Mouse (Mus musculus): Measurements from ENCODE around the gene Snta1. TPM values are rescaled to one million over a fixed set of nuclear protein-coding genes. Genes with fewer than 3 reads are reported as not detected.

Snta1 gene
- polyA plus RNA-seq, 1 experiment from 2014 or later, result 2.6 TPM

- Histone ChIP-seq H3K27ac (ENCODE audit: low read depth, low read length) (no peak overlapping the region), H3K9ac (ENCODE audit: low read length) (no peak overlapping the region), H3K4me3 (ENCODE audit: low read depth, low read length) (no peak overlapping the region), H3K4me2 (ENCODE audit: low read length) (no peak overlapping the region), H3K4me1 (ENCODE audit: control insufficient read depth, insufficient read depth, low read length) (peaks cover 4% of the 10 kb centered on the region), H3K27me3 (replicated peaks; ENCODE audit: control insufficient read depth, insufficient read depth, low read length) (no peaks in the 10 kb centered on the region), H3K9me3 (replicated peaks; ENCODE audit: control insufficient read depth, low read length) (no peaks in the 10 kb centered on the region), H3K36me3 (ENCODE audit: control insufficient read depth, insufficient read depth, low read length) (no peaks in the 10 kb centered on the region)
- ATAC-seq (peak; percentile 16; the same call in 1 of the 2 replicates), DNase-seq (ENCODE audit: low spot score) (peak; percentile 85)
- WGBS, result 2% methylated on average over 3 of the region's 3 CpGs
These were observed 9.2 kb upstream of the Snta1 start for GRCm38 (mm10) chr2:154417107-154417506.

- 64% methylated on average over 7 of the region's 7 CpGs for WGBS
- Histone ChIP-seq H3K27me3 (replicated peaks; ENCODE audit: control insufficient read depth, insufficient read depth, low read length) (no peaks in the 10 kb centered on the region; the same call in 1 of the 2 replicates), H3K4me2 (ENCODE audit: low read length) (no peak overlapping the region), H3K27ac (ENCODE audit: low read depth, low read length) (no peak overlapping the region), H3K9ac (ENCODE audit: low read length) (no peak overlapping the region), H3K9me3 (replicated peaks; ENCODE audit: control insufficient read depth, low read length) (no peaks in the 10 kb centered on the region), H3K4me1 (ENCODE audit: control insufficient read depth, insufficient read depth, low read length) (no peaks in the 10 kb centered on the region), H3K36me3 (ENCODE audit: control insufficient read depth, insufficient read depth, low read length) (no peaks in the 10 kb centered on the region), H3K4me3 (ENCODE audit: low read depth, low read length) (no peak overlapping the region)
- no peak for ATAC-seq
- peak; percentile 86 for DNase-seq (ENCODE audit: low spot score)
These were observed 4.2 kb upstream of the Snta1 start for GRCm38 (mm10) chr2:154412018-154412666.

GRCm38 (mm10) chr2:154410355-154410754 is 2.5 kb upstream of the Snta1 start:
- Histone ChIP-seq H3K4me1 (ENCODE audit: control insufficient read depth, insufficient read depth, low read length) (no peaks in the 10 kb centered on the region), H3K27me3 (replicated peaks; ENCODE audit: control insufficient read depth, insufficient read depth, low read length) (no peaks in the 10 kb centered on the region; the same call in 1 of the 2 replicates), H3K9ac (ENCODE audit: low read length) (no peak overlapping the region), H3K4me2 (ENCODE audit: low read length) (no peak overlapping the region), H3K4me3 (ENCODE audit: low read depth, low read length) (no peak overlapping the region), H3K36me3 (ENCODE audit: control insufficient read depth, insufficient read depth, low read length) (no peaks in the 10 kb centered on the region), H3K9me3 (replicated peaks; ENCODE audit: control insufficient read depth, low read length) (no peaks in the 10 kb centered on the region), H3K27ac (ENCODE audit: low read depth, low read length) (no peak overlapping the region)
- 55% methylated on average over 2 of the region's 2 CpGs for WGBS
- ATAC-seq (no peak), DNase-seq (ENCODE audit: low spot score) (peak; percentile 62)

- Histone ChIP-seq H3K9me3 (replicated peaks; ENCODE audit: control insufficient read depth, low read length) (no peaks in the 10 kb centered on the region), H3K27me3 (replicated peaks; ENCODE audit: control insufficient read depth, insufficient read depth, low read length) (no peaks in the 10 kb centered on the region; the same call in 1 of the 2 replicates), H3K9ac (ENCODE audit: low read length) (peak overlapping the region; percentile 72), H3K4me3 (ENCODE audit: low read depth, low read length) (peak overlapping the region; percentile 66), H3K4me1 (ENCODE audit: control insufficient read depth, insufficient read depth, low read length) (no peaks in the 10 kb centered on the region), H3K4me2 (ENCODE audit: low read length) (peak overlapping the region; percentile 73), H3K36me3 (ENCODE audit: control insufficient read depth, insufficient read depth, low read length) (no peaks in the 10 kb centered on the region), H3K27ac (ENCODE audit: low read depth, low read length) (no peak overlapping the region)
- DNase-seq (ENCODE audit: low spot score) (no peak), ATAC-seq (no peak)
- WGBS, result 29% methylated on average over 11 of the region's 11 CpGs
These were observed 746 bp downstream of the Snta1 start for GRCm38 (mm10) chr2:154407063-154407642.

GRCm38 (mm10) chr2:154405447-154405994 is 2.4 kb downstream of the Snta1 start:
- Histone ChIP-seq H3K27ac (ENCODE audit: low read depth, low read length) (no peak overlapping the region), H3K9ac (ENCODE audit: low read length) (no peak overlapping the region), H3K9me3 (replicated peaks; ENCODE audit: control insufficient read depth, low read length) (no peaks in the 10 kb centered on the region), H3K4me2 (ENCODE audit: low read length) (no peak overlapping the region), H3K36me3 (ENCODE audit: control insufficient read depth, insufficient read depth, low read length) (no peaks in the 10 kb centered on the region), H3K27me3 (replicated peaks; ENCODE audit: control insufficient read depth, insufficient read depth, low read length) (no peaks in the 10 kb centered on the region; the same call in 1 of the 2 replicates), H3K4me1 (ENCODE audit: control insufficient read depth, insufficient read depth, low read length) (no peaks in the 10 kb centered on the region), H3K4me3 (ENCODE audit: low read depth, low read length) (no peak overlapping the region)
- ATAC-seq (no peak), DNase-seq (ENCODE audit: low spot score) (no peak)
- WGBS, result 51% methylated on average over 5 of the region's 5 CpGs

- ATAC-seq, result peak; percentile 35; the same call in 1 of the 2 replicates
- no peak overlapping the region for H3K4me3 ChIP-seq (ENCODE audit: low read depth, low read length)
- no peaks in the 10 kb centered on the region for H3K9me3 ChIP-seq (replicated peaks; ENCODE audit: control insufficient read depth, low read length)
- H3K4me2 ChIP-seq (ENCODE audit: low read length), result no peak overlapping the region
- H3K36me3 ChIP-seq (ENCODE audit: control insufficient read depth, insufficient read depth, low read length), result no peaks in the 10 kb centered on the region
- DNase-seq (ENCODE audit: low spot score), result peak; percentile 82
- no peaks in the 10 kb centered on the region for H3K27me3 ChIP-seq (replicated peaks; ENCODE audit: control insufficient read depth, insufficient read depth, low read length)
- 14% methylated on average over 7 of the region's 7 CpGs for WGBS
- no peak overlapping the region for H3K27ac ChIP-seq (ENCODE audit: low read depth, low read length)
- no peaks in the 10 kb centered on the region for H3K4me1 ChIP-seq (ENCODE audit: control insufficient read depth, insufficient read depth, low read length)
- H3K9ac ChIP-seq (ENCODE audit: low read length), result no peak overlapping the region
These were observed 5.1 kb downstream of the Snta1 start for GRCm38 (mm10) chr2:154402811-154403210.

- ATAC-seq, result no peak
- WGBS, result 46% methylated on average over 1 of the region's 1 CpGs
These were observed 5.9 kb downstream of the Snta1 start for GRCm38 (mm10) chr2:154401976-154402375.

GRCm38 (mm10) chr2:154399325-154399724 is 8.6 kb downstream of the Snta1 start:
- no peaks in the 10 kb centered on the region for H3K36me3 ChIP-seq (ENCODE audit: control insufficient read depth, insufficient read depth, low read length)
- DNase-seq (ENCODE audit: low spot score) (peak; percentile 67), ATAC-seq (no peak)
- no peaks in the 10 kb centered on the region for H3K4me1 ChIP-seq (ENCODE audit: control insufficient read depth, insufficient read depth, low read length)
- H3K9ac ChIP-seq (ENCODE audit: low read length), result no peak overlapping the region
- H3K27ac ChIP-seq (ENCODE audit: low read depth, low read length), result no peak overlapping the region; the same call in 1 of the 2 replicates
- 52% methylated on average over 2 of the region's 2 CpGs for WGBS
- no peaks in the 10 kb centered on the region for H3K9me3 ChIP-seq (replicated peaks; ENCODE audit: control insufficient read depth, low read length)
- no peaks in the 10 kb centered on the region for H3K27me3 ChIP-seq (replicated peaks; ENCODE audit: control insufficient read depth, insufficient read depth, low read length)
- H3K4me3 ChIP-seq (ENCODE audit: low read depth, low read length), result no peak overlapping the region
- H3K4me2 ChIP-seq (ENCODE audit: low read length), result no peak overlapping the region

More at GRCm38 (mm10) chr2:154401976-154402375, 5.9 kb downstream of the Snta1 start:
- no peaks in the 10 kb centered on the region for H3K27me3 ChIP-seq (replicated peaks; ENCODE audit: control insufficient read depth, insufficient read depth, low read length)
- no peak for DNase-seq (ENCODE audit: low spot score)
- no peaks in the 10 kb centered on the region for H3K4me1 ChIP-seq (ENCODE audit: control insufficient read depth, insufficient read depth, low read length)
- no peak overlapping the region for H3K4me2 ChIP-seq (ENCODE audit: low read length)
- no peaks in the 10 kb centered on the region for H3K9me3 ChIP-seq (replicated peaks; ENCODE audit: control insufficient read depth, low read length)
- H3K4me3 ChIP-seq (ENCODE audit: low read depth, low read length), result no peak overlapping the region
- H3K36me3 ChIP-seq (ENCODE audit: control insufficient read depth, insufficient read depth, low read length), result no peaks in the 10 kb centered on the region
- H3K27ac ChIP-seq (ENCODE audit: low read depth, low read length), result no peak overlapping the region
- H3K9ac ChIP-seq (ENCODE audit: low read length), result no peak overlapping the region

GRCm38 (mm10) chr2:154398267-154398666 is 9.6 kb downstream of the Snta1 start:
- Histone ChIP-seq H3K4me3 (ENCODE audit: low read depth, low read length) (no peak overlapping the region), H3K9me3 (replicated peaks; ENCODE audit: control insufficient read depth, low read length) (no peaks in the 10 kb centered on the region), H3K9ac (ENCODE audit: low read length) (no peak overlapping the region), H3K27ac (ENCODE audit: low read depth, low read length) (no peak overlapping the region), H3K4me2 (ENCODE audit: low read length) (no peak overlapping the region), H3K27me3 (replicated peaks; ENCODE audit: control insufficient read depth, insufficient read depth, low read length) (no peaks in the 10 kb centered on the region), H3K36me3 (ENCODE audit: control insufficient read depth, insufficient read depth, low read length) (no peaks in the 10 kb centered on the region), H3K4me1 (ENCODE audit: control insufficient read depth, insufficient read depth, low read length) (no peaks in the 10 kb centered on the region)
- no peak for DNase-seq (ENCODE audit: low spot score)
- WGBS, result 74% methylated on average over 7 of the region's 7 CpGs
- ATAC-seq, result no peak

Data from forebrain, embryonic 14.5 days (tissue).